Comparison of ENCODE assay signal across 33 mouse cellular contexts in genomic region chr2:11040005-11040404, GRCm38 (mm10).
DNase-seq lines count a peak whose midpoint lies in the region; ATAC-seq lines count a peak whose summit lies in the region.
"Had no signal": no experiment of that assay in that cellular context is flagged by ENCODE, and none has a peak within 500 bp of the region (broad histone marks: within the 10 kb centered on the region; RNA-seq: fewer than 3 reads in every experiment).

No protein-coding gene starts in this region.

- H3K27ac ChIP-seq in kidney, embryonic 14.5 days (ENCODE audit: low read depth, low read length): no peak overlapping the region
- H3K27ac ChIP-seq: embryonic facial prominence, embryonic 10.5 days; embryonic facial prominence, embryonic 13.5 days; forebrain, embryonic 13.5 days; heart, embryonic 15.5 days; hindbrain, embryonic 10.5 days; hindbrain, embryonic 13.5 days had no signal

- H3K4me1 ChIP-seq in kidney, embryonic 14.5 days (ENCODE audit: control insufficient read depth, insufficient read depth, low read length): no peaks in the 10 kb centered on the region
- H3K4me1 ChIP-seq: embryonic facial prominence, embryonic 10.5 days; embryonic facial prominence, embryonic 13.5 days; forebrain, embryonic 13.5 days; heart, embryonic 12.5 days; heart, embryonic 15.5 days; hindbrain, embryonic 10.5 days had no signal

- DNase-seq in CD4-positive helper T cell, adult 2 months (ENCODE audit: low read depth, low spot score): peak; percentile 61
- DNase-seq in induced T-regulatory cell, adult 2 months (ENCODE audit: low read depth): peak; percentile 29
- no peak for DNase-seq in right cerebral cortex, postnatal 36 days (ENCODE audit: low spot score in 2 of 2)
- DNase-seq in gastrocnemius, postnatal 4 days (ENCODE audit: low spot score in 2 of 2): no peak
- DNase-seq: adrenal gland, adult 8-10 months; adrenal gland, postnatal 25 days; B cell, adult 2 months; cerebellum, adult 11-12 months; cerebellum, adult 8-10 months; cerebellum, postnatal 10 days; cerebellum, postnatal 36 days; embryo, embryonic 11 days; gastrocnemius, postnatal 10 days; gastrocnemius, postnatal 36 days; heart, adult 11 months; heart, postnatal 10 days; heart, postnatal 36 days had no signal

- 92% methylated on average over 2 of the region's 2 CpGs for WGBS in kidney, embryonic 14.5 days

- no peaks in the 10 kb centered on the region for H3K27me3 ChIP-seq in kidney, embryonic 14.5 days (ENCODE audit: control insufficient read depth, insufficient read depth, low read length)
- H3K27me3 ChIP-seq: CH12.LX; forebrain, embryonic 13.5 days; heart, embryonic 12.5 days; heart, embryonic 15.5 days; Patski had no signal

- H3K9ac ChIP-seq in kidney, embryonic 14.5 days (ENCODE audit: low read depth, low read length): no peak overlapping the region
- H3K9ac ChIP-seq: embryonic facial prominence, embryonic 13.5 days; forebrain, embryonic 13.5 days; heart, embryonic 12.5 days; heart, embryonic 15.5 days; hindbrain, embryonic 13.5 days had no signal

- H3K9me3 ChIP-seq in kidney, embryonic 14.5 days (ENCODE audit: control insufficient read depth, low read length): no peaks in the 10 kb centered on the region
- H3K9me3 ChIP-seq: embryonic facial prominence, embryonic 10.5 days; embryonic facial prominence, embryonic 13.5 days; G1E; heart, embryonic 12.5 days; heart, embryonic 15.5 days; hindbrain, embryonic 10.5 days; hindbrain, embryonic 13.5 days had no signal

- H3K4me2 ChIP-seq in kidney, embryonic 14.5 days (replicated peaks; ENCODE audit: low read depth, low read length): no peak overlapping the region
- H3K4me2 ChIP-seq: embryonic facial prominence, embryonic 13.5 days; forebrain, embryonic 13.5 days; heart, embryonic 12.5 days; heart, embryonic 15.5 days; hindbrain, embryonic 13.5 days had no signal

- ATAC-seq in CD4-positive, CD25-positive, alpha-beta regulatory T cell, adult 4 months: peak; percentile 69
- ATAC-seq in neutrophil, adult 5-6 weeks (ENCODE audit: extremely low read depth, insufficient number of reproducible peaks, low FRiP score, poor library complexity, severe bottlenecking): 0 out of 2 replicates have a peak, but pooled peaks have one; percentile 19
- no peak for ATAC-seq in kidney, embryonic 14.5 days (ENCODE audit: low FRiP score, low TSS enrichment)
- ATAC-seq: forebrain, embryonic 13.5 days; forebrain, embryonic 16.5 days; hindbrain, embryonic 16.5 days; Patski had no signal

- H3K4me3 ChIP-seq in kidney, embryonic 14.5 days (ENCODE audit: low read length): no peak overlapping the region
- H3K4me3 ChIP-seq: embryonic facial prominence, embryonic 10.5 days; embryonic facial prominence, embryonic 13.5 days; erythroblast, embryonic 14.5 days; forebrain, embryonic 13.5 days; heart, embryonic 12.5 days; heart, embryonic 15.5 days; hindbrain, embryonic 10.5 days; hindbrain, embryonic 13.5 days had no signal

- H3K36me3 ChIP-seq in kidney, embryonic 14.5 days (ENCODE audit: control insufficient read depth, insufficient read depth, low read length): no peaks in the 10 kb centered on the region
- H3K36me3 ChIP-seq: embryonic facial prominence, embryonic 10.5 days; embryonic facial prominence, embryonic 13.5 days; G1E; heart, embryonic 12.5 days; heart, embryonic 15.5 days; hindbrain, embryonic 10.5 days; hindbrain, embryonic 13.5 days had no signal

Comparison
In these comparisons a context has a peak if more than half of its experiments do, and no peak if none do; other contexts are left out.
1. DNase-seq: peak in CD4-positive helper T cell, adult 2 months (single experiment) and induced T-regulatory cell, adult 2 months (single experiment); none in right cerebral cortex, postnatal 36 days (0 of 2) and gastrocnemius, postnatal 4 days (0 of 2).